ENCODE assay signal across 25 mouse cellular contexts in the genomic region with DNA sequence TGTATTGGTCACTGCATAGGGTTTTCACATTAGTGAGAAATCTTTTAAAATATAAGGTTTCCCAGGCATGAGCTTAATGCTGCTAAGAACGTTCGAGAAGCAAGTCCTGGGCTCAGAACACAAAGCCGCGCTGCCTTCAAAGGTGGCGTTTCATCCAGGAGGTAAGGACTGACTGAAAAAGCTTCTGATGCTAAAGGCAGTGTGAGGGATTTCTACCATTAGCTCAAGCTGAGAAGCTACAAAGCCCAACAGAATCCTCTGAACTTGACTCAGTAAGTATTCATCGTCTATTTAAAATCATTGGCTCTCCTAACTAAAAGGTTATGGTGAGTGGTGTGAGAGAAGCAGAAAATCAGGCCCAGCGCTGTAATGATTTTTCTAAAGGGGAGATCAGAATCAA.
"Had no signal": no experiment of that assay in that cellular context is flagged by ENCODE, and none has a peak within 500 bp of the region (broad histone marks: within the 10 kb centered on the region; RNA-seq: fewer than 3 reads in every experiment).

No protein-coding gene starts in this region.

- ATAC-seq: hindbrain, postnatal 0 days; intestine, embryonic 16.5 days had no signal

- H3K27me3 ChIP-seq: heart, embryonic 13.5 days; heart, embryonic 15.5 days; hindbrain, embryonic 13.5 days; hindbrain, embryonic 15.5 days; kidney, embryonic 15.5 days; limb, embryonic 12.5 days had no signal

- H3K4me2 ChIP-seq: heart, embryonic 11.5 days; heart, embryonic 13.5 days; heart, embryonic 15.5 days; hindbrain, embryonic 13.5 days; hindbrain, embryonic 15.5 days; kidney, embryonic 15.5 days; limb, embryonic 12.5 days; liver, embryonic 11.5 days had no signal

- H3K9ac ChIP-seq: heart, embryonic 13.5 days; heart, embryonic 15.5 days; hindbrain, embryonic 13.5 days; hindbrain, embryonic 15.5 days; kidney, embryonic 15.5 days; limb, embryonic 12.5 days had no signal

- DNase-seq: gastrocnemius, postnatal 14 days; gastrocnemius, postnatal 36 days; heart, adult 11 months; heart, adult 2 months; heart, postnatal 10 days; kidney, adult 11 months; kidney, adult 2 months; kidney, adult 9 months; kidney, postnatal 14 days; kidney, postnatal 36 days; liver had no signal

- H3K4me3 ChIP-seq: heart, adult 2 months; heart, embryonic 13.5 days; heart, embryonic 15.5 days; hindbrain, embryonic 13.5 days; hindbrain, embryonic 15.5 days; kidney, embryonic 15.5 days; layer of hippocampus, adult 2 months; left cerebral cortex, adult 2 months; limb, embryonic 10.5 days; limb, embryonic 12.5 days had no signal

- H3K9me3 ChIP-seq: heart, embryonic 13.5 days; heart, embryonic 15.5 days; hindbrain, embryonic 13.5 days; hindbrain, embryonic 15.5 days; kidney, embryonic 15.5 days; limb, embryonic 10.5 days; limb, embryonic 12.5 days had no signal

- H3K4me1 ChIP-seq: hindbrain, embryonic 13.5 days; hindbrain, embryonic 15.5 days; kidney, embryonic 15.5 days; limb, embryonic 10.5 days; limb, embryonic 12.5 days had no signal

- H3K27ac ChIP-seq: heart, adult 2 months; heart, embryonic 13.5 days; heart, embryonic 15.5 days; hindbrain, embryonic 13.5 days; hindbrain, embryonic 15.5 days; hindbrain, postnatal 0 days; kidney, embryonic 15.5 days; kidney, postnatal 0 days; layer of hippocampus, adult 2 months; left cerebral cortex, adult 2 months; limb, embryonic 10.5 days; limb, embryonic 12.5 days had no signal

- H3K36me3 ChIP-seq: heart, embryonic 13.5 days; heart, embryonic 15.5 days; hindbrain, embryonic 13.5 days; hindbrain, embryonic 15.5 days; kidney, embryonic 15.5 days; limb, embryonic 10.5 days; limb, embryonic 12.5 days had no signal
